Comparison of ENCODE assay signal across 12 mouse cellular contexts in genomic region chr1:132893311-132894077, GRCm38 (mm10). TPM values are rescaled to one million over a fixed set of nuclear protein-coding genes. Genes with fewer than 3 reads are reported as not detected.
DNase-seq lines count a peak whose midpoint lies in the region; ATAC-seq lines count a peak whose summit lies in the region.
"Had no signal": no experiment of that assay in that cellular context is flagged by ENCODE, and none has a peak within 500 bp of the region (broad histone marks: within the 10 kb centered on the region; RNA-seq: fewer than 3 reads in every experiment).

No protein-coding gene starts in this region.

- H3K27me3 ChIP-seq in stomach, embryonic 15.5 days (replicated peaks), result no peaks in the 10 kb centered on the region
- H3K27me3 ChIP-seq: lung, embryonic 15.5 days; neural tube, embryonic 15.5 days had no signal

- DNase-seq in gastrocnemius, postnatal 14 days, result peak; percentile 29
- no peak for DNase-seq in gastrocnemius, postnatal 36 days
- DNase-seq in ovary, adult 18-20 months (ENCODE audit: low spot score), result peak; percentile 6
- DNase-seq in ovary, postnatal 10 days (ENCODE audit: low spot score), result no peak
- DNase-seq in heart, postnatal 14 days, result peak; percentile 32 to 41
- DNase-seq: embryo, embryonic 11 days; thymus, adult 18-20 months had no signal

- no peaks in the 10 kb centered on the region for H3K9me3 ChIP-seq in stomach, embryonic 15.5 days
- H3K9me3 ChIP-seq: lung, embryonic 15.5 days; neural tube, embryonic 15.5 days had no signal

- H3K27ac ChIP-seq in stomach, embryonic 15.5 days, result no peak overlapping the region
- H3K27ac ChIP-seq: lung, embryonic 15.5 days; neural tube, embryonic 15.5 days had no signal

- no peaks in the 10 kb centered on the region; the same call in 1 of the 2 replicates for H3K4me1 ChIP-seq in stomach, embryonic 15.5 days

- 51% methylated on average over 17 of the region's 17 CpGs for WGBS in stomach, embryonic 15.5 days

- H3K4me2 ChIP-seq in stomach, embryonic 15.5 days, result no peak overlapping the region
- H3K4me2 ChIP-seq: lung, embryonic 15.5 days; neural tube, embryonic 15.5 days had no signal

- no peak overlapping the region for H3K4me3 ChIP-seq in stomach, embryonic 15.5 days (replicated peaks)
- H3K4me3 ChIP-seq: lung, embryonic 15.5 days; neural tube, embryonic 15.5 days had no signal

- ATAC-seq in stomach, embryonic 15.5 days (ENCODE audit: insufficient read depth, low FRiP score, low read depth), result peak; percentile 56; the same call in 1 of the 2 replicates
- no peak for ATAC-seq in CD4-positive, CD25-positive, alpha-beta regulatory T cell, adult 4 months
- ATAC-seq in granulocyte monocyte progenitor cell, adult 5-6 weeks (replicated peaks; ENCODE audit: poor library complexity, severe bottlenecking), result no peak

- H3K9ac ChIP-seq in stomach, embryonic 15.5 days, result no peak overlapping the region
- H3K9ac ChIP-seq: lung, embryonic 15.5 days; neural tube, embryonic 15.5 days had no signal

- intact Hi-C loops in gastrocnemius, postnatal 14 days (cut with DNase I; ENCODE audit: low total_unique reads), result no loop called here
- intact Hi-C loops in gastrocnemius, postnatal 36 days (cut with DNase I), result no loop called here
- intact Hi-C loops in heart, postnatal 14 days (cut with DNase I), result no loop called here

- no peaks in the 10 kb centered on the region for H3K36me3 ChIP-seq in stomach, embryonic 15.5 days
- H3K36me3 ChIP-seq: lung, embryonic 15.5 days had no signal

RNA-seq across cellular contexts. Expression of gene Lrrn2, which starts 13.4 kb away (rescaled TPM):
- total RNA-seq in gastrocnemius, postnatal 14 days (2021), result 1 to 10 TPM; 1.6 to 3.1 TPM
- total RNA-seq in gastrocnemius, postnatal 36 days (2021), result under 1 TPM; 0.43 to 0.62 TPM
- 1 to 10 TPM; 3.0 to 5.6 TPM for total RNA-seq in heart, postnatal 14 days (2021)
- 3.9 and 5.4 TPM in 2 replicates for polyA plus RNA-seq in stomach, embryonic 15.5 days (2015; fragmentation: Nextera tagmentation; extraction: Ambion mirVana)
- not detected for polyA plus RNA-seq in CD4-positive, CD25-positive, alpha-beta regulatory T cell, adult 4 months (2017; shearing (Covaris generic))
- not detected in 2 replicates for total RNA-seq in granulocyte monocyte progenitor cell, adult 5-6 weeks (2014; fragmentation: Nextera tagmentation)
- not detected in 2 replicates for total RNA-seq in granulocyte monocyte progenitor cell, adult 5-6 weeks (2017)

Comparison
In these comparisons a context has a peak if more than half of its experiments do, and no peak if none do; other contexts are left out.
1. DNase-seq: peak in gastrocnemius, postnatal 14 days (single experiment), ovary, adult 18-20 months (single experiment) and heart, postnatal 14 days (2 of 2); none in gastrocnemius, postnatal 36 days (0 of 2) and ovary, postnatal 10 days (single experiment).